Mouse (Mus musculus) myocyte (in vitro differentiated cells): ENCODE data around the gene Prdx1. TPM values are rescaled to one million over a fixed set of nuclear protein-coding genes. Genes with fewer than 3 reads are reported as not detected.
A peak's percentile ranks its signal among the peaks of the same experiment; 100 is the strongest.

ENCODE experiments used
- H3K27me3 ChIP-seq: one replicate; pipeline ENCODE4 v1.6.1; 2011; ENCODE audit not compliant: control insufficient read depth, insufficient read depth, insufficient read length
- H3K36me3 ChIP-seq: one replicate; pipeline ENCODE4 v1.6.1; 2011; ENCODE audit not compliant: control insufficient read depth, insufficient read depth
- H3K4me2 ChIP-seq: one replicate; pipeline ENCODE4 v1.6.1; 2011; ENCODE audit warnings: low read depth, control low read depth
- H3K4me3 ChIP-seq: one replicate; pipeline ENCODE4 v1.5.1; 2011; ENCODE audit warnings: mild to moderate bottlenecking, control low read depth, moderate library complexity
- H3K79me2 ChIP-seq: one replicate; pipeline ENCODE4 v1.6.1; 2011; ENCODE audit not compliant: control insufficient read depth, insufficient read depth
- H3ac ChIP-seq: one replicate; pipeline ENCODE4 v1.6.1; 2011; ENCODE audit not compliant: control insufficient read depth, insufficient read length
- CEBPB ChIP-seq: IDR thresholded peaks from 2 replicates; pipeline ENCODE4 v1.6.1; 2011; ENCODE audit warnings: mild to moderate bottlenecking, moderate library complexity; ENCODE audit not compliant: poor library complexity, insufficient read depth, severe bottlenecking
- E2F4 ChIP-seq: IDR thresholded peaks from one replicate; pipeline ENCODE4 v1.6.1; 2011; ENCODE audit warnings: mild to moderate bottlenecking, control low read depth, moderate library complexity; ENCODE audit not compliant: insufficient read depth
- MAX ChIP-seq: IDR thresholded peaks from one replicate; pipeline ENCODE4 v1.6.1; 2011; ENCODE audit warnings: low read depth, mild to moderate bottlenecking, control low read depth
- MYOD1 ChIP-seq, 3 experiments: IDR thresholded peaks; one replicate each; pipeline ENCODE4 v1.6.1; 2011; ENCODE audit warnings: control low read depth in 2 of 3, low read depth in 2 of 3, mild to moderate bottlenecking in 2 of 3, moderate library complexity in 1 of 3; ENCODE audit not compliant: insufficient read length in 2 of 3, control insufficient read depth in 1 of 3
- MYOG ChIP-seq, 3 experiments: IDR thresholded peaks; one replicate each; pipeline ENCODE4 v1.6.1; 2011; ENCODE audit warnings: control low read depth in 2 of 3, low read depth in 2 of 3, mild to moderate bottlenecking in 2 of 3; ENCODE audit not compliant: insufficient read length in 2 of 3, control insufficient read depth in 1 of 3, insufficient read depth in 1 of 3
- POLR2A ChIP-seq: IDR thresholded peaks from one replicate; pipeline ENCODE4 v1.6.1; 2011; ENCODE audit warnings: low read depth, mild to moderate bottlenecking, control low read depth, moderate library complexity; ENCODE audit not compliant: insufficient read length
- POLR2AphosphoS2 ChIP-seq: IDR thresholded peaks from one replicate; pipeline ENCODE4 v1.6.1; 2011; ENCODE audit warnings: low read depth, control low read depth; ENCODE audit not compliant: insufficient read length
- REST ChIP-seq: IDR thresholded peaks from one replicate; pipeline ENCODE4 v1.6.1; 2011; ENCODE audit warnings: mild to moderate bottlenecking, control low read depth, moderate library complexity; ENCODE audit not compliant: insufficient read depth, insufficient read length
- SRF ChIP-seq: IDR thresholded peaks from one replicate; pipeline ENCODE4 v1.6.1; 2011; ENCODE audit warnings: low read depth; ENCODE audit not compliant: control insufficient read depth, insufficient read length
- TCF12 ChIP-seq: IDR thresholded peaks from one replicate; pipeline ENCODE4 v1.6.1; 2011; ENCODE audit warnings: mild to moderate bottlenecking, control low read depth; ENCODE audit not compliant: poor library complexity, insufficient read depth, severe bottlenecking
- TCF3 ChIP-seq: IDR thresholded peaks from one replicate; pipeline ENCODE4 v1.6.1; 2011; ENCODE audit warnings: low read depth, control low read depth; ENCODE audit not compliant: insufficient read length
- USF1 ChIP-seq: IDR thresholded peaks from one replicate; pipeline ENCODE4 v1.6.1; 2011; ENCODE audit warnings: low read depth, mild to moderate bottlenecking, control low read depth, moderate library complexity
- polyA plus RNA-seq: library from polyadenylated mRNA; unstranded; fragments of >200 nt; fragmentation: generic; extraction: Trizol; gene quantifications from one replicate; pipeline ENCODE4 v1.2.1, GENCODE M21; 2012; ENCODE audit warnings: missing spikeins

The Prdx1 gene
- polyA plus RNA-seq, 1 experiment = 231 TPM

DNA sequence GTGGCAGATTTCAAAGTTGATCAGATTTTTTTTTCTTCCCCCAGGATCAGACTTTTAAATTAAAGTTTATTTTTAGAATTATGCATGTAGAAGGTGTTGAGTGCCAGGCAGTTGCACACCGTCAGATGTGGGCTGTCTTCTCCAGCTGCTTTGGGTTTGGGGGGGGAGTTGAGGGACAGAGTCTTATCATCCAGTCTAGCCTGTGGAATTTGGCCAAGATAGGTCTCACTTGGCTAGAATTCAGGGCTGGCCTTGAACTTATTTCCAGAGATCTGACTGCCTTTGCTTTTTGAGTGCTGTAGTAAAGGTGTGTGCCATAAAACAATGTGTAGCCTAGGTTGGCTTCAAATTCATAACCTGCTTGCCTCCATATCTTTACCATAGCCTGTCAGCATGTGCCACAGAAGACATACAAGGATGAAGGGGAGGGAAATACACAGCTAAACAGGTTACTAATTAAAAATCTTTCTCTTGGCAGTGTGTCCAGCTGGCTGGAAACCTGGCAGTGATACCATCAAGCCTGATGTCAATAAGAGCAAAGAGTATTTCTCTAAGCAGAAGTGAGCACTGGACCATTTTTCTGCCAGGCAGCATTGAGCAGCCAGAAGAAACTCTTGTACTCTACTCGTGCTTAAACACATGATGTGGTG, 13.5 kb downstream of the Prdx1 start:
- no peak overlapping the region for H3K4me2 ChIP-seq
- H3K4me3 ChIP-seq = no peak overlapping the region
- no peak overlapping the region for H3ac ChIP-seq
- peaks cover 15% of the 10 kb centered on the region for H3K79me2 ChIP-seq
- no peak for TF ChIP-seq TCF3
- H3K36me3 ChIP-seq = peaks cover 64% of the 10 kb centered on the region
- H3K27me3 ChIP-seq = no peaks in the 10 kb centered on the region

DNA sequence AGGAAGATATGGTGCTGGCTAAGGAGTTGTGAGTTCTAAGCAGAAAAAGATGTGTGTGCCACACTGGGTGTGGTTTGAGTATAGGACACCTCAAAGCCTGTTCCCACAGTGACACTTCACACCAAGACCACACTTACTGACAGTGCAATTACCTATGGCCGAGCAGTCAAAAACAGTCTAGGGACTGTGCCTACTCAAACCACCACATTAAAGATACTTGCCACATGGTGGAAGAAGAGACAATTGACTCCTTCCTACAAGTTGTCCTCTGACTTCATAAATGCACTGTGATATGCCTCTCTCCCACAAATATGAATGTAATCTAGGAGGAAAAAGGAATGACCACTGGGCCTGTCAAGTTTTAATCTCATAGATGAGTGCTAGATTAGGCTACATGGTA, 15.6 kb downstream of the Prdx1 start:
- TF ChIP-seq TCF12 (no peak), POLR2AphosphoS2 (peak; percentile 43)
- no peak overlapping the region for H3K4me3 ChIP-seq
- no peak overlapping the region for H3ac ChIP-seq
- H3K27me3 ChIP-seq = no peaks in the 10 kb centered on the region
- H3K79me2 ChIP-seq = peaks cover 14% of the 10 kb centered on the region
- no peak overlapping the region for H3K4me2 ChIP-seq
- H3K36me3 ChIP-seq = peaks cover 44% of the 10 kb centered on the region

DNA sequence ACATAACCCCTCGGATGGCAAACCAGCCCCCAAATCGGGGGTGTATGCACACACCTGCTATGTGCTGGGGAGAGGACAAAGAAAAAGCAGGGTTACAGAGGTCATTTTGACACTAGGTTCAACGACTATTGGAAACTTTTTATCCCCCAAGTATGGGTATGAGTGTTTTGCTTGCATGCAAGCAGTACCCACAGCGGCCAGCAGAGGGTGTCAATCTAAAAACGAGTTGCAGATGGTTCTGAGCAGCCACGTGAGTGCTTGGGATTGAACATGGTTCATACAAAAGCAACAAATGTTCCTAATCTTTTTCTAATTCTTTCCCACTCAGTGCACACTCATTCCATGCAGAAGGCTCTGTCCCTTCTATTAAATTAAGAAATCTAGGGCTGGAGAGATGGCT, 18.5 kb downstream of the Prdx1 start:
- Histone ChIP-seq H3ac (no peak overlapping the region), H3K4me3 (no peak overlapping the region), H3K4me2 (no peak overlapping the region), H3K79me2 (no peaks in the 10 kb centered on the region), H3K36me3 (peaks cover 20% of the 10 kb centered on the region), H3K27me3 (no peaks in the 10 kb centered on the region)
- no peak for TF ChIP-seq TCF12
- TF ChIP-seq USF1 = peak; percentile 54

DNA sequence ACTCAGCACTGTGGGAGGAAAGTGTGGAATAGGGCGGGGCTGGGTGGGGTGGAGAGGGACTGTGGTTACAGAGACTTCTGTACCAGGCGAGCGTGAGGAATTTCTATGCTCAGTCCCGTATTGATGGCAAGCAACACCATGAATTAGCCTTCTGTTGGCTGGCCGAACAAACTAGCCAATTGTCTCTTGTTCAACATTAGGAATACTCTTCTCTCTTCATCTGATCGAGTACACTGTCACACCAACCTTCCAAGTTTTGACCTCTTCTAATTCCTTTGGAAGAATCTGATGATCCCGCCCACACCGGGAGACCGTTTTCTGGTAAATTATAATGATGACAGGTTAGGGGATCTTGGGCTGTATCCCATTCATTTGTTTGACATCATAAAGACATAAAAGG, 22.3 kb downstream of the Prdx1 start:
- peak overlapping the region; percentile 34 for H3K4me3 ChIP-seq
- H3ac ChIP-seq = no peak overlapping the region
- H3K27me3 ChIP-seq = no peaks in the 10 kb centered on the region
- TF ChIP-seq POLR2A (peak; percentile 10), POLR2AphosphoS2 (no peak)
- H3K36me3 ChIP-seq = peaks cover 4% of the 10 kb centered on the region
- no peaks in the 10 kb centered on the region for H3K79me2 ChIP-seq
- H3K4me2 ChIP-seq = peak overlapping the region; percentile 61

DNA sequence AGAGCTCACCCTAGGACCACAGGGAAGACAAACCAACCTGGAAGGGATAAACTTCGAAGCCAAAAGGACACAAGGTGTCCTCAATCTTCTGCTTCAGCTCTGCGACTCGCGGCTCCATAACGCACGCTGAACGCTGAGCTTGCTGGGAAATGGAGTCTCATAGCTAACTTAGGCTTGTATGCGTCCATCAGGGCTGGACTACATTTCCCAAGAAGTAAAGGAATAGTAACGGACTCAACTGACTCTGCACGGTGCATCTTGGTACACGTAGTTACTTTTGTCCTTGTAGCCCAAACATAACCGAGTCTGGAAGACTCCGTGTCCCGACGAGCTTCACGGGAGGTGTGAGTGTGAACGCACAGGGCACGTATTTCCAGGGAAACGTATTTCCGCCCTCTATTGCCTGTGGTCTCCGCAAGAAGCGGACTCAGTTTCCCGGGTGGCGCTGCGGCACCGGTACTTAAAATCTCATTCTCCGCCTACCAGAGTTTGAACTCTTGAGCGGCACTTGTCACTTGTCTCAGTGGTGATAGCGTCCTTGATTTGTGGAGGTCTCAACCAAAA, 22.9 kb downstream of the Prdx1 start, which contains the start of the genes Mmachc and Ccdc163:
TSS of gene Mmachc (minus strand) at position 206 of the 564 bp plus-strand sequence.
TSS of gene Ccdc163 (plus strand) at position 309 of the 564 bp plus-strand sequence.
- TF ChIP-seq TCF3 (no peak), USF1 (no peak), POLR2AphosphoS2 (peak; percentile 3), SRF (peak; percentile 56), E2F4 (peak; percentile 87), REST (no peak), POLR2A (peak; percentile 63), CEBPB (no peak), TCF12 (no peak), MAX (peak; percentile 8), MYOG (IDR thresholded peaks at IDR 0.05; ENCODE audit: control insufficient read depth in 1 of 3, insufficient read depth in 1 of 3, insufficient read length in 2 of 3, low read depth in 2 of 3) (no peak), MYOD1 (IDR thresholded peaks at IDR 0.05; ENCODE audit: control insufficient read depth in 1 of 3, insufficient read length in 2 of 3, low read depth in 2 of 3) (no peak)
- Histone ChIP-seq H3ac (no peak within 1 kb of the TSS), H3K4me2 (peak within 1 kb of the TSS; percentile 93), H3K36me3 (no peaks in the 10 kb centered on the region), H3K27me3 (no peaks in the 10 kb centered on the region), H3K79me2 (no peaks in the 10 kb centered on the region), H3K4me3 (peak within 1 kb of the TSS; percentile 34)

DNA sequence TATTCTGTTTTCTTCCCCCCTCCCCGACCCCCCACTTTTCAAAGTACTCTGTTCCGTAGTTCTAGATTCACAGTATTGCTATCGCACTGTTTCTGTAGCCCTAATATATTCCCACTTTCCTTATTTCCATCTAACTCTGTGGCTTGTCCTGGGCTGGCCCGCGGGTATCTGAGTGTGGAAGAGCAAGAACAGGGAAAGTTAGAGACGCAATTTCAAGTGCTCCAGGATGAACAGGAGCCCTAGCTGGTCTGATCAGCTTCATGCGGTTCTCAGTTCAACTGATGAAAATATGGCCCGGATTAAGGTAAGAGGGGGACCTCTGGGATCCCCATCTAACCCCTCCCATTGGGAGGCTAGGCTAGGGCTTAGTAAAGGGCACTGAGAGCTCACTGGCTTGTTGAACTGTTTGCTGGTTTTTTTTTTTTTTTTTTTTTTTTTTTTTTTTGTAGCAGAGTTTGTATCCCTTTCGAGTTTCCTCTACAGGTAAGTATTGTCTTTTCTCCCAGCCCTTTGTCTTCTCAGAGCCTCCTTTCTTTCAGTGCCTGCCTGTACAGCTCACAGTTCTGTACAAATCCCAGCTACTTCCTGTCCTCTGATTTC, 23.5 kb downstream of the Prdx1 start:
- Histone ChIP-seq H3K36me3 (no peaks in the 10 kb centered on the region), H3K79me2 (no peaks in the 10 kb centered on the region), H3K27me3 (no peaks in the 10 kb centered on the region), H3K4me3 (peak overlapping the region; percentile 34), H3ac (no peak overlapping the region), H3K4me2 (peak overlapping the region; percentile 93)
- TF ChIP-seq TCF12 (no peak), E2F4 (no peak), REST (no peak), MYOD1 (IDR thresholded peaks at IDR 0.05; ENCODE audit: control insufficient read depth in 1 of 3, insufficient read length in 2 of 3, low read depth in 2 of 3) (no peak), SRF (no peak), POLR2A (no peak), CEBPB (no peak), USF1 (no peak), POLR2AphosphoS2 (no peak), TCF3 (no peak), MYOG (IDR thresholded peaks at IDR 0.05; ENCODE audit: control insufficient read depth in 1 of 3, insufficient read depth in 1 of 3, insufficient read length in 2 of 3, low read depth in 2 of 3) (no peak), MAX (no peak)
